Mouse (Mus musculus) liver, adult 2 months (tissue): ENCODE results near the gene Tmem234.

Experiments
- CTCF ChIP-seq: fragments of 200-500 bp; IDR thresholded peaks from 2 replicates; pipeline ENCODE4 v1.5.1; 2011; ENCODE audit warnings: low read depth, low read length, control low read depth
- POLR2A ChIP-seq: fragments of 200-500 bp; IDR thresholded peaks from 2 replicates; pipeline ENCODE4 v1.6.1; 2011; ENCODE audit warnings: low read length, control low read depth; ENCODE audit not compliant: insufficient read depth; ENCODE audit errors: extremely low read depth

- TF ChIP-seq POLR2A = no peak
- TF ChIP-seq CTCF = no peak
Measured at GRCm38 (mm10) chr4:129625029-129625370, 24.5 kb downstream of the Tmem234 start.
